Mouse (Mus musculus) CD4-positive, CD25-positive, alpha-beta regulatory T cell, adult 4 months (primary cell): ENCODE measurements at regions not wholly inside any gene's neighbourhood (a gene's known extent, or its start where the extent isn't known, plus 50 kb on each side); places are given as distances from the start of the nearest gene placed in this dataset.

Experiments used
- ATAC-seq: one replicate; pipeline ENCODE4 v1.8.0; 2017

DNA sequence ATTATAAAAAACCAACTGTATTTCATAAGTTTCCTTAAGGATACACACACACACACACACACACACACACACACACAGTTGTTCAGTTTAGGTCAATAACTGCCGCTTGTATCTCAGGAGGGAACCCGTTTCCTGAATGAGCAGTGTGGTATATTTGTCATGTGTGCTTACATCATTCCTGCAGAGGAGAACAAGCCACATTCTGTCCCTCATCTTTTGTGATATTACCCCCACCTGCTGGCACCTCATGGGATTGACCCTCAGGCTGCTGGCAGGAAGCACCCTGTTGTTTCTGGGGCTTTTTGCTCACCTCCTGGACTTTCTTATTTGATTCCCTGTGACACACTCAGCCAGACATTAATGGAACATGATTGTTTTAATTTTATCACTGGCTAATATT lies 66.4 kb upstream of the Htr1a start:
- ATAC-seq: peak; percentile 34

DNA sequence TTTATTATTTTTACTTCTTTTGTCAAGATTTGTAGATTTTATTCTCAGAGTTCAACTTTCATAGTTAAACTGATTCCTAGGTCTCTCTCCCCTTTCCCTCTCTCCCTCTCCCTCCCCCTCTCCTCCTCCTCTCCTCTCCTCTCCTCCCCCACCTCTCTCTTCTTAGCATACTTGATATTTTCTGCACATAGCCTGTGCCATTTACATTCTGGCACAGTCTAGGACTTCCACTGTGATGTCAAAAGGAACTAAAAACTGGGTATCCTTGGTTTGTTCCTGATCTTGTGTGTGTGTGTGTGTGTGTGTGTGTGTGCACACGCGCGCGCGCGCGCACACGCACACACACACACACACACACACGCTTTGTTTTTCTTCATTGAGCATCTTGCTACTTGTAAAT lies 64.9 kb upstream of the Htr1a start:
- ATAC-seq: no peak

DNA sequence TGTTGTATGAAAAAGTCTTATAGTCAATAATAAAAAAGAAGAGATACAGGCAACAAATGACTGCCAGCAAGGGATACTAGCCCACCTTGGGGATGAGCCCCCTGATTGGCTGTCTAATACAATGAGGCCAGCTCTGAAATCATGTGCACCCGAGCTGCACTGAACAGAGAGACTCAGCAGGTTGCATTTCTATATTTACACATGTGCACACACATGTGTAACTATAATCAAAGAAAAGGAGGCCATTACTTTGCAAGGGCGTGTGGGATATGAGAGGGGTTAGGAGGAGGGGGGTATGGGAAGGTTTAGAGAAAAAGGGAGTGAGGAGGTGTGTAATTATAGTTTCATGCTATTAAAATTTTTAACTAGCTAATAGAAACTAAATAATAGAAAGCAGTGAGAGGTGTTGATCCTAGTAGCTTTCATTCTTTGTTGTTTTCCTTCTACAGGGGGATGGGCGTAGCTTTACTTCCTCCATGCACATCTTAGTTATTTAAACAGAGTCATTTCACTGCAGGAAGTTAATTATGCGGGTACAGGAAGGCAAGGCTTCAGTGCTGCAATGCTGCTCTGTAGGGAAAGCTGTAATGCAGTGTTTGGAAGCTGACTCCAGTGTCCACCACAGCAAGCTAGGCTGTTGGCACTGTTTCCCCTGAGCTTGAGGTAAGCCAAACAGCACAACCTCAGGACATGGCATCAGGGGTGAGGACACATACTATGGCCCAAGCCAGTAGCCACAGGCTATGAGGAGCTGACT lies 56.2 kb upstream of the Htr1a start:
- no peak for ATAC-seq
